Mouse (Mus musculus): ENCODE measurements around the gene Rps18. TPM values are rescaled to one million over a fixed set of nuclear protein-coding genes. Genes with fewer than 3 reads are reported as not detected.
"Not testable (repeated sequence)": the region's sequence is repeated elsewhere in the genome, so short reads cannot be mapped to it uniquely, and the experiment has no call there.

Rps18 gene
- polyA plus RNA-seq, 1 experiment from 2014 or later = 1,499 TPM

GRCm38 (mm10) chr17:33952879-33953278 lies 2.9 kb downstream of the Rps18 start:
- H3K27ac ChIP-seq = peak overlapping the region; percentile 92
- no peaks in the 10 kb centered on the region for H3K9me3 ChIP-seq (replicated peaks)
- DNase-seq = no peak
- no peaks in the 10 kb centered on the region for H3K27me3 ChIP-seq
- H3K9ac ChIP-seq = peak overlapping the region; percentile 97
- H3K4me1 ChIP-seq (replicated peaks) = peaks cover 85% of the 10 kb centered on the region
- no peak for ATAC-seq (ENCODE audit: low read depth)
- peak overlapping the region; percentile 96 for H3K4me2 ChIP-seq
- H3K4me3 ChIP-seq (replicated peaks) = peak overlapping the region; percentile 97
- WGBS (ENCODE audit: insufficient replicate concordance) = 60% methylated on average over 4 of the region's 4 CpGs
- peaks cover 63% of the 10 kb centered on the region for H3K36me3 ChIP-seq

- DNase-seq; H3K27me3 ChIP-seq; H3K9me3 ChIP-seq (replicated peaks); ATAC-seq (ENCODE audit: low read depth): not testable (repeated sequence)
- WGBS (ENCODE audit: insufficient replicate concordance) = 54% methylated on average over 13 of the region's 13 CpGs
- H3K4me1 ChIP-seq (replicated peaks) = peaks cover 78% of the 10 kb centered on the region
- H3K36me3 ChIP-seq = peaks cover 63% of the 10 kb centered on the region
- peak overlapping the region; percentile 92 for H3K27ac ChIP-seq
- H3K4me2 ChIP-seq = peak overlapping the region; percentile 96
- peak overlapping the region; percentile 97 for H3K4me3 ChIP-seq (replicated peaks)
- H3K9ac ChIP-seq = peak overlapping the region; percentile 97
Observed at GRCm38 (mm10) chr17:33952015-33952414, 3.8 kb downstream of the Rps18 start.

GRCm38 (mm10) chr17:33951021-33951946 lies 4.5 kb downstream of the Rps18 start, which contains the start of gene B3galt4:
Gene B3galt4, minus strand, starts transcription at chr17:33951488.
- Histone ChIP-seq H3K27ac (peak within 1 kb of the TSS; percentile 92), H3K36me3 (peaks cover 69% of the 10 kb centered on the region), H3K4me3 (replicated peaks) (peak within 1 kb of the TSS; percentile 97), H3K27me3 (no peaks in the 10 kb centered on the region), H3K9me3 (replicated peaks) (no peaks in the 10 kb centered on the region), H3K4me2 (peak within 1 kb of the TSS; percentile 96), H3K9ac (peak within 1 kb of the TSS; percentile 97), H3K4me1 (replicated peaks) (peaks cover 73% of the 10 kb centered on the region)
- ATAC-seq (ENCODE audit: low read depth) = peak; percentile 77
- WGBS (ENCODE audit: insufficient replicate concordance) = under 1% methylated on average over 45 of the region's 45 CpGs
- DNase-seq = peak; percentile 78

DNA sequence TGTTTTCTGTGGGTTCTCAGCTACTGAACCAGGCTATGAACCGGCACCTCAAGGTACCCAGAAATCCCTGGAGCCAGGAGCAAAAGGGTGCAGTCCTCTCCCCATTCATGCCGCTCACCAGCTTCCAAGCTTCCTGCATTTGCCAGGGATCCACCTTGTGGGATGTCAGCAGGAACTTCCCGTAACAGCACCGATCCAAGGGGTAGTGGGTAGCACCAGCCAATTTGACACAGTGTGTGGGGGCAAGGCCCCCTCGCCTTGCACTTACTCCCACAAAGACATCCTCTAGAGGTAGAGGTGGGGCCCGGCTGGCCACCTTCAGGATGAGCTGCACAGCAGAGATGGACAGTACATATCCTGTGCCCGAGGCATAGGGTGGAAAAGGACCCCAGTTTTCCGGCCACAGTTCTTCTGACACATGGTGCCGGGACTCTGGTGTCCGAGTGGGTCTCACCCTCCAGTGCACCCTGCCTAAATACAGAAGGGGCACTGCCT lies 5.6 kb downstream of the Rps18 start:
- H3K4me3 ChIP-seq (replicated peaks) = peak overlapping the region; percentile 97
- peaks cover 72% of the 10 kb centered on the region for H3K4me1 ChIP-seq (replicated peaks)
- peaks cover 80% of the 10 kb centered on the region for H3K36me3 ChIP-seq
- peak overlapping the region; percentile 96 for H3K4me2 ChIP-seq
- ATAC-seq (ENCODE audit: low read depth) (no peak), DNase-seq (no peak)
- peak overlapping the region; percentile 97 for H3K9ac ChIP-seq
- no peaks in the 10 kb centered on the region for H3K27me3 ChIP-seq
- no peaks in the 10 kb centered on the region for H3K9me3 ChIP-seq (replicated peaks)
- H3K27ac ChIP-seq = peak overlapping the region; percentile 92
- WGBS (ENCODE audit: insufficient replicate concordance) = 74% methylated on average over 10 of the region's 10 CpGs

DNA sequence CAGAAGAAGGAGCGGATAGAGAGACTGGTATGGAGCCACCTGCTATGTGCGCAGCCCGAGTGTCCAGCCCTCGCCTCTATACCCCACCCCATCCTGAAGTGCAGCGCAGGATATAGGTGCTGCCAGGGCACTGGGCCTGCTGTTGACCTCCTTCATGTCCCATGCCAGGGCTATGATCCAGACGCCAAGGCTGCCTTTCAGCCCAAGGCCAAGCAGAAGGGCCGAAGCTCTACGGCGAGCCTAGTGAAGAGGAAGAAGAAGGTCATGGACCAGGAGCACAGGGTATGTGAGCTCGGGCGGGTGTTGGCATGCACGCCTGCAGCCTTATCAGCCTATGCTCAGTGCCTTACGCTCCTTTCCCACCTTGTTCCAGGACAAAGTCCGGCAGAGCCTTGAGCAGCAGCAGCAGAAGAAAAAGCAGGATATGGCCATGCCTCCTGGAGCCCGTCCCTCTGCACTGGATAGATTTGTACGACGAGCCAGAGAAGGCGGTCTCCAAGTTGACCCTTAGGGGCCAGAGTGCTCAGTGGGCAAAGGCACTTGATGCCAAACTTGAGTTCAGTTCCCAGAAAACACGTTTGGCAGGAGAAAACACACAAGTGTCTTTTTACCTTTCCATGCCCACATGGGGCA lies 6.8 kb downstream of the Rps18 start:
- peaks cover 84% of the 10 kb centered on the region for H3K36me3 ChIP-seq
- H3K27me3 ChIP-seq = no peaks in the 10 kb centered on the region
- H3K4me2 ChIP-seq = no peak overlapping the region
- DNase-seq (no peak), ATAC-seq (ENCODE audit: low read depth) (no peak)
- H3K9me3 ChIP-seq (replicated peaks) = no peaks in the 10 kb centered on the region
- H3K27ac ChIP-seq = no peak overlapping the region
- WGBS (ENCODE audit: insufficient replicate concordance) = 81% methylated on average over 19 of the region's 19 CpGs
- H3K4me3 ChIP-seq (replicated peaks) = no peak overlapping the region
- 0 out of 2 replicates have a peak overlapping the region, but pooled peaks have one; percentile 9 for H3K9ac ChIP-seq
- H3K4me1 ChIP-seq (replicated peaks) = peaks cover 65% of the 10 kb centered on the region

- H3K27me3 ChIP-seq = no peaks in the 10 kb centered on the region
- peaks cover 57% of the 10 kb centered on the region for H3K4me1 ChIP-seq (replicated peaks)
- 0 out of 2 replicates have a peak overlapping the region, but pooled peaks have one; percentile 11 for H3K27ac ChIP-seq
- H3K4me3 ChIP-seq (replicated peaks) = no peak overlapping the region
- peaks cover 84% of the 10 kb centered on the region for H3K36me3 ChIP-seq
- H3K4me2 ChIP-seq = no peak overlapping the region
- 83% methylated on average over 22 of the region's 22 CpGs for WGBS (ENCODE audit: insufficient replicate concordance)
- DNase-seq = no peak
- no peak overlapping the region for H3K9ac ChIP-seq
- ATAC-seq (ENCODE audit: low read depth) = no peak
- H3K9me3 ChIP-seq (replicated peaks) = no peaks in the 10 kb centered on the region
Observed at GRCm38 (mm10) chr17:33948090-33948904, 7.5 kb downstream of the Rps18 start.

GRCm38 (mm10) chr17:33947430-33948089 lies 8.2 kb downstream of the Rps18 start:
- ATAC-seq (ENCODE audit: low read depth) = no peak
- peaks cover 84% of the 10 kb centered on the region for H3K36me3 ChIP-seq

DNA sequence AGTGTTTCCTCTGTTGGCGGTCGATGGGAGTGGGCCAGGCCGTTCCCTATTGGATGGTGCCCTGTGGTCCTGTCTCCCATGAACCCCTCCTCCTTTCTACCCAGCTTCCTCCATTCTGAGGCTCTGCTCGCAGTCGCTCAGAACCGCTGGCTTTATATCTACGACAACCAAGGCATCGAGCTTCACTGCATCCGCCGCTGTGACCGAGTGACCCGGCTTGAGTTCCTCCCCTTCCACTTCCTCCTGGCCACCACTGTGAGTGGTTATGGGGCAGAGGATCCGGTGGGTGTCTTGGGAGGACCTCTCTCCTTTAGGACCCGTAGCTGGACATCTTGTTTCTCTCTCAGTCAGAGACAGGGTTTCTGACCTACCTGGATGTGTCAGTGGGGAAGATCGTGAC lies 12.3 kb downstream of the Rps18 start:
- no peak overlapping the region for H3K9ac ChIP-seq
- no peak overlapping the region for H3K27ac ChIP-seq
- H3K4me3 ChIP-seq (replicated peaks) = no peak overlapping the region
- H3K4me1 ChIP-seq (replicated peaks) = peaks cover 38% of the 10 kb centered on the region
- WGBS (ENCODE audit: insufficient replicate concordance) = 87% methylated on average over 15 of the region's 15 CpGs
- no peak for ATAC-seq (ENCODE audit: low read depth)
- no peak for DNase-seq
- H3K36me3 ChIP-seq = peaks cover 67% of the 10 kb centered on the region
- H3K4me2 ChIP-seq = no peak overlapping the region
- H3K9me3 ChIP-seq (replicated peaks) = no peaks in the 10 kb centered on the region
- no peaks in the 10 kb centered on the region for H3K27me3 ChIP-seq

More at GRCm38 (mm10) chr17:33947430-33948089, 8.2 kb downstream of the Rps18 start:
- no peak overlapping the region for H3K9ac ChIP-seq
- DNase-seq = no peak
- H3K4me1 ChIP-seq (replicated peaks) = peaks cover 50% of the 10 kb centered on the region
- H3K27me3 ChIP-seq = no peaks in the 10 kb centered on the region
- no peaks in the 10 kb centered on the region for H3K9me3 ChIP-seq (replicated peaks)
- H3K4me2 ChIP-seq = no peak overlapping the region
- H3K4me3 ChIP-seq (replicated peaks) = no peak overlapping the region
- WGBS (ENCODE audit: insufficient replicate concordance) = 63% methylated on average over 10 of the region's 10 CpGs
- peak overlapping the region; percentile 11; the same call in 1 of the 2 replicates for H3K27ac ChIP-seq

- Histone ChIP-seq H3K27ac (0 out of 2 replicates have a peak overlapping the region, but pooled peaks have one; percentile 16), H3K36me3 (peaks cover 70% of the 10 kb centered on the region), H3K4me2 (peak overlapping the region; percentile 84), H3K9ac (peak overlapping the region; percentile 86), H3K27me3 (no peaks in the 10 kb centered on the region), H3K4me1 (replicated peaks) (peaks cover 31% of the 10 kb centered on the region), H3K9me3 (replicated peaks) (no peaks in the 10 kb centered on the region), H3K4me3 (replicated peaks) (peak overlapping the region; percentile 79)
- WGBS (ENCODE audit: insufficient replicate concordance) = 38% methylated on average over 19 of the region's 19 CpGs
- DNase-seq = no peak
- ATAC-seq (ENCODE audit: low read depth) = no peak
Observed at GRCm38 (mm10) chr17:33941381-33941780, 14.4 kb downstream of the Rps18 start.

GRCm38 (mm10) chr17:33940981-33941380 lies 14.8 kb downstream of the Rps18 start:
- under 1% methylated on average over 26 of the region's 26 CpGs for WGBS (ENCODE audit: insufficient replicate concordance)
- Histone ChIP-seq H3K36me3 (peaks cover 67% of the 10 kb centered on the region), H3K4me3 (replicated peaks) (peak overlapping the region; percentile 79), H3K27me3 (no peaks in the 10 kb centered on the region), H3K4me1 (replicated peaks) (peaks cover 31% of the 10 kb centered on the region), H3K9me3 (replicated peaks) (no peaks in the 10 kb centered on the region), H3K4me2 (peak overlapping the region; percentile 84), H3K27ac (peak overlapping the region; percentile 16; the same call in 1 of the 2 replicates), H3K9ac (peak overlapping the region; percentile 86)
- ATAC-seq (ENCODE audit: low read depth) (peak; percentile 14; the same call in 1 of the 2 replicates), DNase-seq (no peak)
